Mouse (Mus musculus): ENCODE data around the gene Olfr222. TPM values are rescaled to one million over a fixed set of nuclear protein-coding genes. Genes with fewer than 3 reads are reported as not detected.
"Not testable (repeated sequence)": the region's sequence is repeated elsewhere in the genome, so short reads cannot be mapped to it uniquely, and the experiment has no call there.

The Olfr222 gene
- polyA plus RNA-seq (2016; fragmentation: Nextera tagmentation; extraction: Ambion mirVana) = 0.09 TPM in 1 of 2 replicates, not detected in the other

DNA sequence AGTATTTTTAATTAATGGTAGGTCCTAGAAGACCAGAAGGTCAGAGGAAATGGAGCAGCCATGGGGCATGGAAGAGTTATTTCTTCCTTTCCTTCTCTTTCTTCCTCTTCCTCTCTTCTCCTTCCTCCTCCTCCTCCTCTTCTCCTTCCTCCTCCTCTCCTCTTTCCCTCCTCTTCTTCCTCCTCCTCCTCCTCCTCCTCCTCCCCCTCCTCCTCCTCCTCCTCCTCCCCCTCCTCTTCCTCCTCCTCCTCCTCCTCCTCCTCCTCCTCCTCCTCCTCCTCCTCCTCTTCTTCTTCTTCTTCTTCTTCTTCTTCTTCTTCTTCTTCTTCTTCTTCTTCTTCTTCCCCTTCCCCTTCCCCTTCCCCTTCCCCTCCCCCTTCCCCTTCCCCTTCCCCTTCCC lies at the start of gene Olfr222:
Gene Olfr222, minus strand, starts transcription at position 101 of the 400 bp plus-strand sequence.
- H3K36me3 ChIP-seq; H3K9me3 ChIP-seq; H3K4me2 ChIP-seq (replicated peaks); H3K27ac ChIP-seq; ATAC-seq (ENCODE audit: insufficient number of reproducible peaks, insufficient read depth, low FRiP score, low TSS enrichment); H3K9ac ChIP-seq; H3K27me3 ChIP-seq; H3K4me3 ChIP-seq; H3K4me1 ChIP-seq: not testable (repeated sequence)

DNA sequence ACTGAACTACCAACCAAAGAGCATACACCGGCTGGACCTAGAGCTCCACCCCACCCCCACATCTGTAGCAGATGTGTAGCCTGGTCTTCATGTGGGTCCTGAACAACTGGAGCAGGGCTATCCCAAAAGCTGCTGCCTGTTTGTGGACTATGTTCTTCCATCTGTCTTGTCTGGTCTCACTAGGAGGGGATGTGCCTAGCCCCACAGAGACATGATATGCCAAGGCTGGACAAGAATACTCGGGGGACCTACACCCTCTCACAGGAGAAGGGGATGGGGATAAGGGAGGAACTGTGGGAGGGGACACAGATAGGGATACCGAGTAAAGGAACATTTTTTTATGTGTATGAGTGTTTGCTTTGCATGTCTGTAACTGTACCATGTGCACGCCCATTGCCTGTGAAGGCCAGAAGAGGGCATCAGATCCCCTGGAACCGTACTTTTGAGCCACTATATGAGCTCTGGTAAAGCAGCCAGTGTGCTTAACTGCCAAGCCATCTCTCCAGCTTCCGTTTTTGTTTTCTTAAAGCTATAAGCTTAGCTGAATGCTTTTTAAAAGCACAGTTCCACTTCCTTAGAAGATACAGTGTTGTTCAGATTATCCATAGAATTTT lies 48.1 kb upstream of the Olfr222 start:
- no peaks in the 10 kb centered on the region for H3K27me3 ChIP-seq
- WGBS = 31% methylated on average over 6 of the region's 6 CpGs
- no peak overlapping the region for H3K27ac ChIP-seq
- H3K9me3 ChIP-seq = no peaks in the 10 kb centered on the region
- 0 out of 2 replicates have a peak, but pooled peaks have one; percentile 35 for ATAC-seq (ENCODE audit: insufficient number of reproducible peaks, insufficient read depth, low FRiP score, low TSS enrichment)
- H3K4me2 ChIP-seq (replicated peaks) = no peak overlapping the region
- H3K4me3 ChIP-seq = no peak overlapping the region
- H3K4me1 ChIP-seq = no peaks in the 10 kb centered on the region
- no peak overlapping the region for H3K9ac ChIP-seq
- H3K36me3 ChIP-seq = no peaks in the 10 kb centered on the region

DNA sequence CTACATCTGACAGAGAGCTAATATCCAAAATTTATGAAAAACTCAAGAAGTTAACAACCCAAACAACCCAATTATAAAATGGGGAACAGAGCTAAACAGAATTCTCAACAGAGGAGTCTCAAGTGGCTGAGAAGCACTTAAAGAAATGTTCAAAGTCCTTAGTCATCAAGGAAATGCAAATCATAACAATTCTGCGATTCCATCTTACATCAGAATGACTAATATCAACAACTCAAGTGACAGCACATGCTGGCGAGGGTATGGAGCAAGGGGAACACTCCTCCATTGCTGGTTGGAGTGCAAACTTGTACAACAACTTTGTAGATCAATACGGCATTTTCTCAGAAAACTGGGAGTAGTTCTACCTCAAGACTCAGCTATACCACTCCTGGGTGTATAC lies 46.2 kb upstream of the Olfr222 start:
- Histone ChIP-seq H3K27me3 (no peaks in the 10 kb centered on the region), H3K36me3 (no peaks in the 10 kb centered on the region), H3K9me3 (no peaks in the 10 kb centered on the region), H3K9ac (no peak overlapping the region), H3K4me2 (replicated peaks) (no peak overlapping the region), H3K27ac (no peak overlapping the region), H3K4me3 (no peak overlapping the region), H3K4me1 (no peaks in the 10 kb centered on the region)
- no peak for ATAC-seq (ENCODE audit: insufficient number of reproducible peaks, insufficient read depth, low FRiP score, low TSS enrichment)
- WGBS = 70% methylated on average over 3 of the region's 3 CpGs

DNA sequence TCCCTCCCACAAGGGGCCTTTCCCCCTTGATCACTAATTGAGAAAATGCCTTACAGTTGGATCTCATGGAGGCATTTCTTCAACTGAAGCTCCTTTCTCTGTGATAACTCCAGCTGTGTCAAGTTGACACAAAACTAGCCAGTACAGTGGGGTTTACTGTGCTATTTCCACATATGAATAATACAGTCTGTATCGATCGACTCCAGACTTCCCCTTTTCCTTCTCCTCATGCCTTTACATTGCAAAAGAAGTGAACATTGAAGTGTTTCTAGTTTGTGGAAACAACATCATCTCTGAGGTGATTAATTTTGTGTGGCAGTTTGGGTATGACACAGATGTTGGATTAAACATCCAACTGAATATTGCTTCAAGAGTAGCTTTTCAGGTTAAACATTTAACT lies 41.0 kb upstream of the Olfr222 start:
- not testable (repeated sequence) for H3K27me3 ChIP-seq; H3K36me3 ChIP-seq; H3K9ac ChIP-seq; ATAC-seq (ENCODE audit: insufficient number of reproducible peaks, insufficient read depth, low FRiP score, low TSS enrichment); H3K4me1 ChIP-seq; H3K9me3 ChIP-seq; H3K4me2 ChIP-seq (replicated peaks); H3K4me3 ChIP-seq; H3K27ac ChIP-seq
- 89% methylated on average over 2 of the region's 2 CpGs for WGBS

DNA sequence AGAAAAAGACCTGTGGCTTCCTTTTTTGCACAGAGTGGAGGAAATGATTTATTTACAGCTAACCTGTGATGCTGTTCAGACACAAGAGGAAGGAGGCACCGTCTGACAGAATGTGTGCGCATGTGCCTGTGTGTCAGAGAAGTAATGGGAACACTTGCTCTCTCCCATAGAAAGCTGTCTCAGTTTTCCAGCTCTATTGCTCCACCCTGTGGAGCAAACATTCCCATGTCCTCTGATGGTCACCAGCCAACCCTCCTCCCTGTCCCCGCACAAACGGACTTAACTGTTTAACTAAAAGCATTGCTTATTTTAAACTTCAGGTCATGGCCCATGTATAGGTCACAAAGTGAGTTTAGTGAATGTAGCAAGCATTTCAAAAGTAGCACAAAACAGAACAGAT lies 38.1 kb upstream of the Olfr222 start:
- ATAC-seq (ENCODE audit: insufficient number of reproducible peaks, insufficient read depth, low FRiP score, low TSS enrichment) = no peak
- Histone ChIP-seq H3K9me3 (no peaks in the 10 kb centered on the region), H3K27ac (no peak overlapping the region), H3K9ac (no peak overlapping the region), H3K4me3 (no peak overlapping the region), H3K4me1 (no peaks in the 10 kb centered on the region), H3K27me3 (no peaks in the 10 kb centered on the region), H3K36me3 (no peaks in the 10 kb centered on the region), H3K4me2 (replicated peaks) (no peak overlapping the region)
- 56% methylated on average over 4 of the region's 4 CpGs for WGBS

DNA sequence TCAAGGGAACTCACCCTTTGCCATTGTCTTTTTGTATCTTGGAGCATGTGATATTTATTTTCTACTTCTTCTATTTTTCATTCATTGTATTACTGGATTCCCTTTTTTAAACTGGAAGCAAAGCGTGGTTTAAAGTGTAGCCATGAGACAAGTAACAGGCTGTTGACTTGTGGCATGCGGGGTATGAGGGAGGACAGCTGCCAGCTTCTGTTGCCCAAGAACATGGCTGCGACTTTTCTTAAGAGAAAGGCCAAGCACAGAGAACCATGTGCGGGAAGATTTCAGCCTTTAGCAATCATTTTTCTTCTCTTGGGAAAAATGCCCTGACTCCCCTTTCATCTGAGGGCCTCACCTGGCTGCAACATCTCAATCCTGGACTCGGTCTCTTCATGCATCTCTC lies 35.6 kb upstream of the Olfr222 start:
- H3K36me3 ChIP-seq = no peaks in the 10 kb centered on the region
- no peaks in the 10 kb centered on the region for H3K4me1 ChIP-seq
- no peaks in the 10 kb centered on the region for H3K9me3 ChIP-seq
- no peaks in the 10 kb centered on the region for H3K27me3 ChIP-seq
- H3K4me2 ChIP-seq (replicated peaks) = no peak overlapping the region
- ATAC-seq (ENCODE audit: insufficient number of reproducible peaks, insufficient read depth, low FRiP score, low TSS enrichment) = no peak
- H3K4me3 ChIP-seq = no peak overlapping the region
- 81% methylated on average over 5 of the region's 5 CpGs for WGBS
- H3K9ac ChIP-seq = no peak overlapping the region
- no peak overlapping the region for H3K27ac ChIP-seq

DNA sequence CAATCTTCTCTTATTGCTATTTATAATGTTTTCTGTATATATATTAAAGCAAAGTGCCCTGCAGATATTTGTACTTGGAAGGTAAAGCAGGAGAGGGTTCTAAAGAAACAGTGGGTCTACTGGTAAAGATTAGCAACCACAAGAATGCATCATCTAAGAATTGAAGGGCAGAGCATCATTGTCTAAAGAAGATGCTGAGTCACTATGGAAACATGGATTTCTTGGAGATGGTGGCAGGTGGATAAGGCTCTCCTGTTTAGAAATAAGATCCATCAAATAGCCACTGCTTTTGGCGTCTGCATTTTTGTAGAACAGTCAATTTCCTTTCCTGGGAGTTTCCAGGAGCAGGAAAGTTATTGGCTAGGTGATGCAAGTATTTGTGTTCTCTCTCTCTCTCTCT lies 26.3 kb upstream of the Olfr222 start:
- Histone ChIP-seq H3K9ac (no peak overlapping the region), H3K4me2 (replicated peaks) (no peak overlapping the region)
- 64% methylated on average over 1 of the region's 1 CpGs for WGBS

DNA sequence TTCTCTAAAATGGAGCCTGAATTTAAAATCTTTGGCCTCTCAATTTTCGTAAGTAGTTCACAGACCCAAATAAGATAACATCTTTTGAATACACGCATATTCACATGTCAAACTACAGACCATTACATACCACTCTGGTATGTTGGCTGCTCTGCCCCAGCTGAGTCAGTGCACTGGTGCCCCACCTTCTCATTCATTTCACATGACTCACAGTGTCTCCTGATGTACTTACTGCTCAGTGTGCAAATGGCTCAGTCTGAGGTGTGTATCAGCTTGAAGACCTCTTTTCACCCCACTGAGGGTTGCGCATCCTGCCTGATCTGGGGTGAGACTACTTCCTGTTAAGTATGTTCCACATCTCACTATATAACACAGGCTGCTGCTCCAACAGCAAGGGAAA lies 24.8 kb upstream of the Olfr222 start:
- ATAC-seq (ENCODE audit: insufficient number of reproducible peaks, insufficient read depth, low FRiP score, low TSS enrichment) = no peak
- no peaks in the 10 kb centered on the region for H3K27me3 ChIP-seq
- WGBS = 87% methylated on average over 3 of the region's 3 CpGs
- no peak overlapping the region for H3K4me3 ChIP-seq
- no peak overlapping the region for H3K9ac ChIP-seq
- H3K27ac ChIP-seq = no peak overlapping the region
- no peaks in the 10 kb centered on the region for H3K4me1 ChIP-seq
- H3K36me3 ChIP-seq = no peaks in the 10 kb centered on the region
- H3K4me2 ChIP-seq (replicated peaks) = no peak overlapping the region
- no peaks in the 10 kb centered on the region for H3K9me3 ChIP-seq

More for the DNA sequence above, 26.3 kb upstream of the Olfr222 start:
- Histone ChIP-seq H3K36me3 (no peaks in the 10 kb centered on the region), H3K4me1 (no peaks in the 10 kb centered on the region), H3K4me3 (no peak overlapping the region), H3K9me3 (no peaks in the 10 kb centered on the region), H3K27me3 (no peaks in the 10 kb centered on the region), H3K27ac (no peak overlapping the region)
- no peak for ATAC-seq (ENCODE audit: insufficient number of reproducible peaks, insufficient read depth, low FRiP score, low TSS enrichment)

DNA sequence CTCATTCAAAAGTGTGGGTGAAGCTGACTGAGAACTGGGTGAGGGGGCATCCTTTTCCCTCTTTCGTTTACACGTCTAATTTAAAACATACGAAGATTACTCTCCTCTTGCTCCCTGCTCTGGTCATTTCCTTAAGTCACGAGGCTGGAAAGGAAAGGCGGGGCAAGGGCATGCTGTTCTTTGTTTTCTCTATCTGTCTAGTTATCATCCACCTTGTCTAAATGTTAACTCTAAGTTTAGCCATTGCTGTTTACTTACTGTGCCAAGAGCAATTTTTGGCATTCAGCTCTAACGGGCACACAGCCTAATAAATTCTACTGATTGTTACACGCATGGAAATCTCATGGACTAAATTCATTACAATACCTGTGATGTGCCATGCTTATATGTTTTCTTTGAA lies 23.2 kb upstream of the Olfr222 start:
- no peaks in the 10 kb centered on the region for H3K9me3 ChIP-seq
- no peak overlapping the region for H3K27ac ChIP-seq
- H3K4me2 ChIP-seq (replicated peaks) = no peak overlapping the region
- H3K4me3 ChIP-seq = no peak overlapping the region
- 57% methylated on average over 7 of the region's 7 CpGs for WGBS
- no peak for ATAC-seq (ENCODE audit: insufficient number of reproducible peaks, insufficient read depth, low FRiP score, low TSS enrichment)
- no peaks in the 10 kb centered on the region for H3K27me3 ChIP-seq
- no peaks in the 10 kb centered on the region for H3K36me3 ChIP-seq
- no peak overlapping the region for H3K9ac ChIP-seq
- H3K4me1 ChIP-seq = no peaks in the 10 kb centered on the region

DNA sequence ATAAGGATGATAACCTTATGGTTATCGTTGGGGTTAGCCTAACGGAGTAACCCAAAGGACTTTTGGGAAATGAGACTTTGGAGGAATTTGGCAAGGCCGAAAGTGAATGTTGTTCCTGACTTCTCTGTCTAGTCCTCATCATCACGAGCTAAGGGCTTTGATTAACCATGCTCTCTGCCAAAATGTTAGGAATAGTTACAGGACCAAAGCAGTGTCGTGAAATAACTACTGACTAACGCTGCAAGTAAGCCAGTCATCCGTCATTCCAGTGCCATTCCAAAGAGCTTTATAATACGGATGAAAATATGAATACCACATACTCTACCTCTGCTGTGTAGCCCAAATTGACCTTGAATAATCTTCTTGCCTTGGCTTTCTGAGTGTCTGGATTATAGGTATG lies 20.9 kb upstream of the Olfr222 start:
- H3K4me3 ChIP-seq = no peak overlapping the region
- no peaks in the 10 kb centered on the region for H3K27me3 ChIP-seq
- WGBS = 88% methylated on average over 8 of the region's 8 CpGs
- H3K4me2 ChIP-seq (replicated peaks) = no peak overlapping the region
- H3K9me3 ChIP-seq = no peaks in the 10 kb centered on the region
- H3K27ac ChIP-seq = no peak overlapping the region
- no peaks in the 10 kb centered on the region for H3K4me1 ChIP-seq
- ATAC-seq (ENCODE audit: insufficient number of reproducible peaks, insufficient read depth, low FRiP score, low TSS enrichment) = no peak
- no peaks in the 10 kb centered on the region for H3K36me3 ChIP-seq
- H3K9ac ChIP-seq = no peak overlapping the region

DNA sequence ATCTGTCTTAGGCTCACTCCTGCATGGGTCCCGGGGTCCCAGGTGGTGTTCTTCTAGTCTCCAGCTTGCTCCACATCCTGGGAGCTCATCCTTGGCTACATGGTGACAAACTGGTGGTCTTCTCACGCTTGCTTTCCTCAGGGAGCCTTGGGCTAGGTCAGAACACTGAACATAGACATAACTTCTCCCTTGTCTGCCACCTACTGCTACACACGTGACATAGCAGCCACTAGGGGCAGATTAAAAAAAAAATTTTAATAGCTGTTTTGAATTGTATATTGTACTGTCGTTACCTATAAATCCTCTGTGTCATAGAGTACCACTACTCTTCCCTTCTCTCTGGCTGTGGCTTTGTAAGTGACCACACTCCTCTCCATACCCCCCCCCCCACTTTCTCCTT lies 20.1 kb upstream of the Olfr222 start:
- no peak overlapping the region for H3K4me3 ChIP-seq
- H3K4me1 ChIP-seq = no peaks in the 10 kb centered on the region
- H3K36me3 ChIP-seq = no peaks in the 10 kb centered on the region
- H3K4me2 ChIP-seq (replicated peaks) = no peak overlapping the region
- ATAC-seq (ENCODE audit: insufficient number of reproducible peaks, insufficient read depth, low FRiP score, low TSS enrichment) = no peak
- WGBS = 47% methylated on average over 4 of the region's 4 CpGs
- H3K27ac ChIP-seq = no peak overlapping the region
- no peak overlapping the region for H3K9ac ChIP-seq
- no peaks in the 10 kb centered on the region for H3K9me3 ChIP-seq
- no peaks in the 10 kb centered on the region for H3K27me3 ChIP-seq

DNA sequence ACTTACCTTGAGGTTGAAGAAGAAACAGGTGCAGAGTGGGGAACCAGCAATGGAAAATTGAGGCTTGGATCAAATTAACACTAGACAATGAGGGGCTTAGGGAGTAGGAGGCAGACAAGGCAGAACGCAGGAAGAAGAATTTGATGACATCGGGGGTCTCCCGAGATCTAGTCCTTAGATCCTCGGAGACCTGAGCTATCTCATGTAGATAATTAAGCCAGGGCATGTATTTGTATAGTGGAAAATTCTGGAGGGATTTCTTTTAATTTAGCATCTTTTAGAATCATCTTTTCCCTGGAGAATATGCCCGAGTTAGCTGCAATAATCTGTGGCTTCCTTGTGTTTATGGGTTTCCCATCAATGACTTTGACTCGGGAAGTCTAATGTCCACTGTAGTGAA lies 17.2 kb upstream of the Olfr222 start, which contains the start of gene Olfr223:
Gene Olfr223, minus strand, starts transcription at position 101 of the 400 bp plus-strand sequence.
- Histone ChIP-seq H3K4me2 (replicated peaks) (no peak within 1 kb of the TSS), H3K4me1 (no peaks in the 10 kb centered on the region), H3K27me3 (no peaks in the 10 kb centered on the region), H3K27ac (no peak within 1 kb of the TSS), H3K9ac (no peak within 1 kb of the TSS), H3K9me3 (no peaks in the 10 kb centered on the region), H3K4me3 (no peak within 1 kb of the TSS), H3K36me3 (no peaks in the 10 kb centered on the region)
- ATAC-seq (ENCODE audit: insufficient number of reproducible peaks, insufficient read depth, low FRiP score, low TSS enrichment) = no peak
- 84% methylated on average over 6 of the region's 6 CpGs for WGBS

DNA sequence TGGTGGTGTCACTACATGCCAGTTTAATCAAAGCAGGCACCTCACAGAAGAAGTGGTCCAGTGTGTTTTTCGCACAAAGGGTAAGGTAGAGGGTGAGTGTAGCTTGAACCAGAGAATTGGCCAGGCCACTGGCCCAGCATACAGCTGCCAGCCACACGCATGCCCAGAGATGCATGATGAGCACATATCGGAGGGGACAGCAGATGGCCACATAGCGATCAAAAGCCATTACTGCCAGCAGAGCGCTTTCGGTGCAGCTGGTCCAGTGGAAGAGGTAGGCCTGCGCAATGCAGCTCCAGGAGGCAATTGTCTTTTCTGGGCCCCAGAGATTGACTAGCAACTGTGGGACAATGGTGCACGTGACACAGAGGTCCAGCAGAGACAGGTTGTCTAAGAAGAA lies 13.5 kb upstream of the Olfr222 start:
- H3K4me2 ChIP-seq (replicated peaks) = no peak overlapping the region
- no peak overlapping the region for H3K27ac ChIP-seq
- no peaks in the 10 kb centered on the region for H3K27me3 ChIP-seq
- H3K4me1 ChIP-seq = no peaks in the 10 kb centered on the region
- no peak for ATAC-seq (ENCODE audit: insufficient number of reproducible peaks, insufficient read depth, low FRiP score, low TSS enrichment)
- no peak overlapping the region for H3K4me3 ChIP-seq
- H3K36me3 ChIP-seq = no peaks in the 10 kb centered on the region
- no peak overlapping the region for H3K9ac ChIP-seq
- H3K9me3 ChIP-seq = no peaks in the 10 kb centered on the region
- WGBS = 92% methylated on average over 8 of the region's 8 CpGs

All from embryonic facial prominence, embryonic 12.5 days (tissue).